Mouse (Mus musculus) CD8-positive naive resting alpha-beta T cell, adult 57 days (primary cell): Measurements from ENCODE around the gene Gsdmc4. TPM values are rescaled to one million over a fixed set of nuclear protein-coding genes. Genes with fewer than 3 reads are reported as not detected.

ENCODE experiments used
- total RNA-seq: library from RNA; stranded (reverse); gene quantifications from one replicate; pipeline ENCODE4 v1.2.4, GENCODE M21; 2023

Gene Gsdmc4
- total RNA-seq, result 0.34 TPM

DNA sequence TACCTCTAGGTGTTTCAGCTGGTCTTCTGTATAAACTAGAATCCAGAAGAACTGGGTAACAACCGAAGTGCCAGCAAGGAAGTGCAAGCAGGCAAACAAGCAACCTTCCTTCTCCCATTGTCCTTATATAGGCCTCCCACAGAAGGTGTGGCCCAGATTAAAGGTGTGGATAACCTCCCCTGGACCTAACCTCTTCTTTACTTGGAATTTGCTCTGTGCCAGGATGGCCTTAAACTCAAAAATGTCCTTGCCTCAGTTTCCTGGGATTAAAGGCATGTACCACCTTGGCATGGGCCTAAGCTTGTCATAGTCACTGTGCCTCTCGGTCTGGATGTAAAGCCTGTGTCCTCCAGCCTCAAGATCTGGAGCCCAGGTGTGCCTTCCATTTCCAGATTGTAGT, at the start of gene Gsdmc4:
Gene Gsdmc4 (minus strand): TSS at position 101 of the 400 bp plus-strand sequence.

DNA sequence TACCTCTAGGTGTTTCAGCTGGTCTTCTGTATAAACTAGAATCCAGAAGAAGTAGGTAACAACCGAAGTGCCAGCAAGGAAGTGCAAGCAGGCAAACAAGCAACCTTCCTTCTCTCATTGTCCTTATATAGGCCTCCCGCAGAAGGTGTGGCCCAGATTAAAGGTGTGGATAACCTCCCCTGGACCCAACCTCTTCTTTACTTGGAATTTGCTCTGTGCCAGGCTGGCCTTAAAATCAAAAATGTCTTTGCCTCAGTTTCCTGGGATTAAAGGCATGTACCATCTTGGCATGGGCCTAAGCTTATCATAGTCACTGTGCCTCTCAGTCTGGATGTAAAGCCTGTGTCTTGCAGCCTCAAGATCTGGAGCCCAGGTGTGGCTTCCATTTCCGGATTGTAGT, 33.6 kb downstream of the Gsdmc4 start, which contains the start of gene Gsdmc3:
Gene Gsdmc3 (minus strand): TSS at position 101 of the 400 bp plus-strand sequence.

Other genes with a start within 250 kb of the Gsdmc4 start
- gene Gsdmc2, start 67.1 kb downstream of the Gsdmc4 start, total RNA-seq, result 0.55 TPM
- not detected for gene Gsdmc3, start 33.7 kb downstream of the Gsdmc4 start, total RNA-seq
- 200 TPM for gene Fam49b, start 148.2 kb upstream of the Gsdmc4 start, total RNA-seq